Mouse (Mus musculus): Measurements from ENCODE around the gene Trak2. TPM values are rescaled to one million over a fixed set of nuclear protein-coding genes. Genes with fewer than 3 reads are reported as not detected.

The Trak2 gene
- polyA plus RNA-seq (2017; shearing (Covaris generic)), result 45.3 TPM

DNA sequence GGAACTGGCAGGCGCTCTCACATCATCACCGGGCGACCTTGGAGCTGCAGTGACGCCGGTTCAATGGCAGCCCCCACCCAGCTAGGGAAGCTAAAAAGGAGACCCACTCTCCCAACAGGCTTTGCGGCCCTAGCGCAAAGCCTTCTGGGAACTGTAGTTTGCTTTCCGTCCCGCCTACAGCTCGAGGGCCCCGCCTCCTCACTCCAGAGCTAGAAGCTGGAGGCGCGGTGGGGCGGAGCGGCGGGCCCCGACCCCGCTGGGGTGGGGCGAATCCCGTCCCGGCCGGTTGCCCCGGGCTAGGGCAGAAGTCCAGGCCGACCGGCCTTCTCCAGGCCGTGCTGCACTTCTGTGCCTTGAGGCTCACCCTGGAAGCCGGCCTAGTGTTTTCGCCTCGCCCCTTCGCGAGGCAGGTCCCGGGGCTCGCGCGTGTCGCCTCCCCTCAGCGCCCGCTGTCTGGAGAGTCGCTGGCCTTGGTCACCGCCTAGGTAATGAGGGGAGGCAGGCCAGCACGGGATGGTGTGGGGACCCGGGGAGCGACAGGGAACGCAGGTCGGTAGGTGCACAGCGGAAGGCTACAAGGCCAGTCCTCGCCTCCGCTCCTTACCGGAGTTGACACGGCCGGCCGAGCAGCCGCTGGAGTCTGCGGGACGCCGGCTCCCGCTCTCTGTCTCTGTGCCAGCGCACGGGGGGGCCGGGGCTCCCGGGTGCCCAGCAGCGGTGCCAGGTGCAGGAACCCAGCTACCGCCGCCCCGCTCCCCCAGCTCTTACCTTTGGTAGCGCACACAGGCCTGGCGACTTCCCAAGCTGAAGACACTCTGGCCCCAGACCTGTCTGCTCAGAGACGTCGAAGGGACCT is at the start of gene Trak2, which contains the start of gene Stradb:
Trak2 (minus strand) TSS at position 65 of the 856 bp plus-strand sequence.
Stradb (plus strand) TSS at position 157 of the 856 bp plus-strand sequence.

Other genes starting within 250 kb of the Trak2 start
- 302 TPM for gene Casp8, start 178.1 kb downstream of the Trak2 start, polyA plus RNA-seq (2017; shearing (Covaris generic))
- gene Stradb, start 92 bp upstream of the Trak2 start, polyA plus RNA-seq (2017; shearing (Covaris generic)), result 20.0 TPM
- 0.12 TPM for gene C2cd6, start 121.5 kb upstream of the Trak2 start, polyA plus RNA-seq (2017; shearing (Covaris generic))
- gene Tmem237, start 147.0 kb upstream of the Trak2 start, polyA plus RNA-seq (2017; shearing (Covaris generic)), result 12.2 TPM
- 0.16 TPM for gene Mpp4, start 190.0 kb upstream of the Trak2 start, polyA plus RNA-seq (2017; shearing (Covaris generic))

All from CD4-positive, CD25-positive, alpha-beta regulatory T cell, adult 9 weeks (primary cell).